Mouse (Mus musculus) urinary bladder, postnatal 0 days (tissue): ENCODE data around the gene Nr5a2. TPM values are rescaled to one million over a fixed set of nuclear protein-coding genes. Genes with fewer than 3 reads are reported as not detected.

Experiments used
- polyA plus RNA-seq: library from polyadenylated mRNA; unstranded; fragments of >200 nt; fragmentation: Nextera tagmentation; extraction: Ambion mirVana; gene quantifications from 2 replicates; pipeline ENCODE4 v1.2.1, GENCODE M21; 2015

Gene Nr5a2
- 0.34 and 0.41 TPM in 2 replicates for polyA plus RNA-seq

GRCm38 (mm10) chr1:136960428-136961012 lies at the start of gene Nr5a2:
Gene Nr5a2, minus strand, starts transcription at chr1:136960448.

